Mouse (Mus musculus) olfactory bulb, adult 2 months (tissue): ENCODE results near the gene Gm21738. TPM values are rescaled to one million over a fixed set of nuclear protein-coding genes. Genes with fewer than 3 reads are reported as not detected.
"Not testable (repeated sequence)": the region's sequence is repeated elsewhere in the genome, so short reads cannot be mapped to it uniquely, and the experiment has no call there.

Experiments
- H3K27ac ChIP-seq: fragments of 200-500 bp; 2 replicates; pipeline ENCODE4 v1.5.1; 2012; ENCODE audit warnings: low read depth, low read length; ENCODE audit not compliant: insufficient read depth
- H3K4me1 ChIP-seq: fragments of 200-500 bp; 2 replicates; pipeline ENCODE4 v1.6.1; 2012; ENCODE audit warnings: low read length; ENCODE audit not compliant: control insufficient read depth, insufficient read depth
- H3K4me3 ChIP-seq: fragments of 200-500 bp; 2 replicates; pipeline ENCODE4 v1.5.1; 2012; ENCODE audit warnings: mild to moderate bottlenecking, low read depth, low read length, moderate library complexity; ENCODE audit not compliant: insufficient read depth
- WGBS: fragments of 180-500 bp; shearing (Covaris S2); methylation state at CpG from one replicate; pipeline ENCODE4 v1.1.7; 2018; 5-methylcytosine and 5-hydroxymethylcytosine counted together
- polyA plus RNA-seq: library from polyadenylated mRNA; stranded (reverse); fragments of >200 nt; gene quantifications from 2 replicates; pipeline ENCODE4 v1.2.4, GENCODE M21; 2012; ENCODE audit warnings: low replicate concordance; ENCODE audit not compliant: missing spikeins, insufficient read depth, insufficient read length

Gene Gm21738
- polyA plus RNA-seq = not detected in 2 replicates

DNA sequence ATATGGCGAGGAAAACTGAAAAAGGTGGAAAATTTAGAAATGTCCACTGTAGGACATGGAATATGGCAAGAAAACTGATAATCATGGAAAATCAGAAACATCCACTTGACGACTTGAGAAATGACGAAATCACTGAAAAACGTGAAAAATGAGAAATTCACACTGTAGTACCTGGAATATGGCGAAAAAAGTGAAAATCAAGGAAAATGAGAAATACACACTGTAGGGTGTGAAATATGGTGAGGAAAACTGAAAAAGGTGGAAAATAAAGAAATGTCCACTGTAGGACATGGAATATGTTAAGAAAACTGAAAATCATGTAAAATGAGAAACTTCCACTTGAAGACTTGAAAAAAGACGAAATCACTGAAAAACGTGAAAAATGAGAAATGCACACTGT, at the start of gene Gm21738:
Gene Gm21738 (minus strand): TSS at position 101 of the 400 bp plus-strand sequence.
- not testable (repeated sequence) for H3K27ac ChIP-seq, H3K4me1 ChIP-seq, H3K4me3 ChIP-seq
- WGBS = 78% methylated on average over 7 of the region's 7 CpGs

DNA sequence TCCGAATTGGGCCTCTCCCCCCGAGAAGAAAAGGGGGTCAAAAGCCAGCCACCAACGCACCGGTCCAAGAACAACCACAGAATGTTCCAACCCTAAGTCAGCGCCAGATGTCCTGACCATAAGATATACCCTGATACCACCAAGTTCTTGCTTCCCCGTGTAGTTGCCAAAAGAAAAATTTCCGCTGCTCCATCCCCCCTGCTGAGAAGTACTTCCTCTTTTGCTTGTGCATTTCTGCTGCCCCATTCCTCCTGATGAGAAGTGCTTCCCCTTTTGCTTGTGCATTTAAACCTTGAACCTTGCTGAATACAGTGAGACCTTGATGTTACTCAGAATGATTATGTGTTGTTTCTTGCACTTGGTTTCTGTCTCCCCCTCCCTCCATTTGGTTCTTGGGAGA, 35.0 kb downstream of the Gm21738 start:
- H3K4me1 ChIP-seq, H3K27ac ChIP-seq, H3K4me3 ChIP-seq: not testable (repeated sequence)
- 88% methylated on average over 7 of the region's 7 CpGs for WGBS

Other genes starting within 250 kb of the Gm21738 start
- not detected in 2 replicates for gene Gm2244, start 131.0 kb upstream of the Gm21738 start, polyA plus RNA-seq
- not detected in 2 replicates for gene Gm2237, start 166.2 kb upstream of the Gm21738 start, polyA plus RNA-seq
- gene Gm5458, start 183.7 kb upstream of the Gm21738 start, polyA plus RNA-seq = not detected in 2 replicates